Mouse (Mus musculus) limb, embryonic 14.5 days (tissue): ENCODE data around the gene Tmem131l. TPM values are rescaled to one million over a fixed set of nuclear protein-coding genes. Genes with fewer than 3 reads are reported as not detected.
A peak's percentile ranks its signal among the peaks of the same experiment; 100 is the strongest.

ENCODE experiments used
- ATAC-seq: fragments of 200-750 bp; cut with Nextera tagmentation; 2 replicates; pipeline ENCODE4 v1.8.0; 2017; ENCODE audit warnings: low read depth, moderate number of reproducible peaks, moderate TSS enrichment; ENCODE audit not compliant: low FRiP score
- DNase-seq: peaks from one replicate; pipeline ENCODE4 v3.0.0-alpha.2; 2015; ENCODE audit warnings: low spot score
- H3K27ac ChIP-seq: fragments of 300-500 bp; sonication (generic); replicated peaks from 2 replicates; pipeline ENCODE4 v1.5.1; 2014; ENCODE audit warnings: low read depth, mild to moderate bottlenecking, low read length, moderate library complexity, mixed read lengths
- H3K27me3 ChIP-seq: fragments of 300-500 bp; sonication (generic); 2 replicates; pipeline ENCODE4 v1.6.1; 2014; ENCODE audit warnings: low read length, mixed read lengths; ENCODE audit not compliant: control insufficient read depth, insufficient read depth
- H3K36me3 ChIP-seq: fragments of 300-500 bp; sonication (generic); 2 replicates; pipeline ENCODE4 v1.6.1; 2014; ENCODE audit warnings: mild to moderate bottlenecking, low read length, moderate library complexity, mixed read lengths; ENCODE audit not compliant: control insufficient read depth, insufficient read depth
- H3K4me1 ChIP-seq: fragments of 300-500 bp; sonication (generic); 2 replicates; pipeline ENCODE4 v1.6.1; 2014; ENCODE audit warnings: antibody characterized with exemption, low read length, mixed read lengths; ENCODE audit not compliant: control insufficient read depth, insufficient read depth
- H3K4me2 ChIP-seq: fragments of 300-500 bp; sonication (generic); replicated peaks from 2 replicates; pipeline ENCODE4 v1.6.1; 2014; ENCODE audit warnings: low read depth, mild to moderate bottlenecking, low read length, moderate library complexity; ENCODE audit not compliant: severe bottlenecking
- H3K4me3 ChIP-seq: fragments of 300-500 bp; sonication (generic); replicated peaks from 2 replicates; pipeline ENCODE4 v1.5.1; 2014; ENCODE audit warnings: low read length
- H3K9ac ChIP-seq: fragments of 300-500 bp; sonication (generic); 2 replicates; pipeline ENCODE4 v1.6.1; 2014; ENCODE audit warnings: mild to moderate bottlenecking, low read depth, low read length, moderate library complexity; ENCODE audit not compliant: severe bottlenecking
- H3K9me3 ChIP-seq: fragments of 300-500 bp; sonication (generic); 2 replicates; pipeline ENCODE4 v1.6.1; 2016; ENCODE audit warnings: low read length; ENCODE audit not compliant: control insufficient read depth
- POLR2A ChIP-seq: fragments of 200-500 bp; IDR thresholded peaks from 2 replicates; pipeline ENCODE4 v1.8.0; 2012; ENCODE audit warnings: inconsistent platforms, mild to moderate bottlenecking, moderate library complexity, borderline replicate concordance; ENCODE audit not compliant: insufficient read depth, insufficient read length; ENCODE audit errors: extremely low read depth
- WGBS: fragments of 180-500 bp; shearing (Covaris S2); extraction: QIAGEN DNeasy Blood & Tissue Kit; methylation state at CpG from one replicate; pipeline ENCODE4 v1.1.7; 2014; 5-methylcytosine and 5-hydroxymethylcytosine counted together
- polyA plus RNA-seq, 2 experiments: library from polyadenylated mRNA; depleted of rRNA in 1 of 2; stranded (reverse) in 1 of 2; unstranded in 1 of 2; fragments of >200 nt; fragmentation: Nextera tagmentation in 1 of 2; extraction: Ambion mirVana in 1 of 2; gene quantifications; 2 replicates each; pipeline versions ENCODE4 v1.2.1 to v1.2.3; 2012 to 2014

Gene Tmem131l
- polyA plus RNA-seq (2012; rRNA removed): 52.4 and 60.0 TPM in 2 replicates
- 59.8 and 66.0 TPM in 2 replicates for polyA plus RNA-seq (2014; fragmentation: Nextera tagmentation; extraction: Ambion mirVana)

- peak within 1 kb of the TSS; percentile 92 for H3K9ac ChIP-seq
- peaks cover 14% of the 10 kb centered on the region for H3K4me1 ChIP-seq
- H3K4me3 ChIP-seq: peak within 1 kb of the TSS; percentile 93
- H3K9me3 ChIP-seq: no peaks in the 10 kb centered on the region
- under 1% methylated on average over 35 of the region's 100 CpGs for WGBS
- peak within 1 kb of the TSS; percentile 87 for H3K27ac ChIP-seq
- ATAC-seq: peak; percentile 95
- H3K36me3 ChIP-seq: 0 out of 2 replicates have a peak, but pooled peaks cover 2% of the 10 kb centered on the region
- peak; percentile 98 for TF ChIP-seq POLR2A
- H3K4me2 ChIP-seq: peak within 1 kb of the TSS; percentile 99
- peak; percentile 77 for DNase-seq
- H3K27me3 ChIP-seq: no peaks in the 10 kb centered on the region
Observed at GRCm38 (mm10) chr3:84039646-84040475, at the start of gene Tmem131l. TSS of gene Tmem131l (minus strand) at chr3:84040175.

GRCm38 (mm10) chr3:84086921-84087320, 46.9 kb upstream of the Tmem131l start:
- WGBS: 71% methylated on average over 2 of the region's 2 CpGs
- H3K4me2 ChIP-seq: no peak overlapping the region
- no peaks in the 10 kb centered on the region for H3K36me3 ChIP-seq
- no peaks in the 10 kb centered on the region for H3K27me3 ChIP-seq
- no peaks in the 10 kb centered on the region for H3K4me1 ChIP-seq
- H3K9me3 ChIP-seq: 0 out of 2 replicates have a peak, but pooled peaks cover 1% of the 10 kb centered on the region
- H3K9ac ChIP-seq: no peak overlapping the region
- no peak for ATAC-seq
- no peak for TF ChIP-seq POLR2A
- no peak for DNase-seq
- no peak overlapping the region for H3K4me3 ChIP-seq
- H3K27ac ChIP-seq: no peak overlapping the region

GRCm38 (mm10) chr3:84086337-84086736, 46.4 kb upstream of the Tmem131l start:
- Histone ChIP-seq H3K4me2 (no peak overlapping the region), H3K4me1 (no peaks in the 10 kb centered on the region), H3K27me3 (no peaks in the 10 kb centered on the region), H3K4me3 (no peak overlapping the region), H3K9me3 (0 out of 2 replicates have a peak, but pooled peaks cover 3% of the 10 kb centered on the region), H3K9ac (no peak overlapping the region), H3K36me3 (no peaks in the 10 kb centered on the region), H3K27ac (no peak overlapping the region)
- DNase-seq: no peak
- ATAC-seq: no peak
- TF ChIP-seq POLR2A: no peak
- 85% methylated on average over 7 of the region's 7 CpGs for WGBS

- TF ChIP-seq POLR2A: no peak
- ATAC-seq (no peak), DNase-seq (no peak)
- Histone ChIP-seq H3K27me3 (no peaks in the 10 kb centered on the region), H3K4me3 (no peak overlapping the region), H3K4me2 (no peak overlapping the region), H3K9ac (no peak overlapping the region), H3K36me3 (no peaks in the 10 kb centered on the region), H3K4me1 (no peaks in the 10 kb centered on the region), H3K27ac (no peak overlapping the region), H3K9me3 (0 out of 2 replicates have a peak, but pooled peaks cover 3% of the 10 kb centered on the region)
- WGBS: 7% methylated on average over 9 of the region's 9 CpGs
Observed at GRCm38 (mm10) chr3:84085429-84085828, 45.5 kb upstream of the Tmem131l start.

- Histone ChIP-seq H3K9ac (no peak overlapping the region), H3K4me2 (no peak overlapping the region), H3K27ac (0 out of 2 replicates have a peak overlapping the region, but pooled peaks have one; percentile 28), H3K4me1 (no peaks in the 10 kb centered on the region), H3K27me3 (no peaks in the 10 kb centered on the region), H3K36me3 (no peaks in the 10 kb centered on the region), H3K9me3 (0 out of 2 replicates have a peak, but pooled peaks cover 3% of the 10 kb centered on the region), H3K4me3 (no peak overlapping the region)
- WGBS: 90% methylated on average over 4 of the region's 4 CpGs
- DNase-seq: no peak
- no peak for TF ChIP-seq POLR2A
- ATAC-seq: no peak
Observed at GRCm38 (mm10) chr3:84081208-84081722, 41.3 kb upstream of the Tmem131l start.
